Comparison of ENCODE assay signal across 18 mouse cellular contexts in genomic region chr1:158575997-158576396, GRCm38 (mm10).
"Had no signal": no experiment of that assay in that cellular context is flagged by ENCODE, and none has a peak within 500 bp of the region (broad histone marks: within the 10 kb centered on the region; RNA-seq: fewer than 3 reads in every experiment).

No protein-coding gene starts in this region.

- H3K27ac ChIP-seq: midbrain, embryonic 10.5 days; midbrain, embryonic 12.5 days; neural tube, embryonic 13.5 days; neural tube, embryonic 15.5 days had no signal

- ATAC-seq: midbrain, embryonic 16.5 days had no signal

- DNase-seq: lung, adult 18-20 months; lung, embryonic 14.5 days; lung, postnatal 10 days; lung, postnatal 4 days; midbrain, embryonic 14.5 days; retina, postnatal 1 day; right cerebral cortex, postnatal 25 days; right cerebral cortex, postnatal 4 days; spleen, adult 18-20 months; thymus, adult 18-20 months; thymus, postnatal 14 days; thymus, postnatal 36 days had no signal

- H3K4me3 ChIP-seq: midbrain, embryonic 10.5 days; midbrain, embryonic 12.5 days; myocyte; neural tube, embryonic 13.5 days; neural tube, embryonic 15.5 days had no signal
